ENCODE assay signal across 8 mouse cellular contexts in genomic region chr7:101288436-101288835, GRCm38 (mm10). TPM values are rescaled to one million over a fixed set of nuclear protein-coding genes. Genes with fewer than 3 reads are reported as not detected.
A peak's percentile ranks its signal among the peaks of the same experiment; 100 is the strongest.
DNase-seq lines count a peak whose midpoint lies in the region; ATAC-seq lines count a peak whose summit lies in the region.

No protein-coding gene starts in this region.

- peaks cover 70% of the 10 kb centered on the region for H3K36me3 ChIP-seq in forebrain, embryonic 10.5 days (replicated peaks)
- peaks cover 10% of the 10 kb centered on the region for H3K36me3 ChIP-seq in forebrain, embryonic 16.5 days (ENCODE audit: control insufficient read depth, insufficient read depth)
- no peaks in the 10 kb centered on the region for H3K36me3 ChIP-seq in midbrain, embryonic 11.5 days (ENCODE audit: control insufficient read depth, insufficient read depth, low read length)
- peaks cover 4% of the 10 kb centered on the region for H3K36me3 ChIP-seq in midbrain, embryonic 16.5 days (ENCODE audit: control insufficient read depth, insufficient read depth, low read length)
- no peaks in the 10 kb centered on the region; the same call in 1 of the 2 replicates for H3K36me3 ChIP-seq in limb, embryonic 11.5 days (ENCODE audit: control insufficient read depth, insufficient read depth, low read length)
- H3K36me3 ChIP-seq in splenic B cell, adult 2 months (ENCODE audit: control insufficient read depth, insufficient read depth, low read length, poor library complexity, severe bottlenecking) = peaks cover 24% of the 10 kb centered on the region

- H3K9me3 ChIP-seq in forebrain, embryonic 10.5 days = no peaks in the 10 kb centered on the region
- no peaks in the 10 kb centered on the region for H3K9me3 ChIP-seq in forebrain, embryonic 16.5 days (ENCODE audit: control insufficient read depth, low read length)
- H3K9me3 ChIP-seq in midbrain, embryonic 11.5 days (ENCODE audit: control insufficient read depth, low read length) = no peaks in the 10 kb centered on the region
- no peaks in the 10 kb centered on the region for H3K9me3 ChIP-seq in midbrain, embryonic 16.5 days (replicated peaks; ENCODE audit: control insufficient read depth, low read length, poor library complexity, severe bottlenecking)
- H3K9me3 ChIP-seq in limb, embryonic 11.5 days (ENCODE audit: control insufficient read depth, low read length) = no peaks in the 10 kb centered on the region

- H3K27ac ChIP-seq in forebrain, embryonic 10.5 days = no peak overlapping the region
- no peak overlapping the region for H3K27ac ChIP-seq in forebrain, embryonic 16.5 days (ENCODE audit: low read length)
- no peak overlapping the region for H3K27ac ChIP-seq in midbrain, embryonic 11.5 days (ENCODE audit: low read depth, low read length)
- H3K27ac ChIP-seq in midbrain, embryonic 16.5 days (ENCODE audit: low read length) = no peak overlapping the region
- H3K27ac ChIP-seq in limb, embryonic 11.5 days (replicated peaks; ENCODE audit: low read depth, low read length) = no peak overlapping the region

- peak; percentile 29 for DNase-seq in forebrain, embryonic 10.5 days (ENCODE audit: extremely low spot score, low spot score)
- DNase-seq in midbrain, embryonic 11.5 days (ENCODE audit: low spot score, missing footprints) = peak; percentile 88
- peak; percentile 42 to 56 for DNase-seq in adrenal gland, adult 18-20 months (ENCODE audit: low spot score in 2 of 2)
- DNase-seq in limb, embryonic 11.5 days (ENCODE audit: low spot score) = peak; percentile 74
- peak; percentile 65 for DNase-seq in splenic B cell, adult 2 months (ENCODE audit: low read depth, low spot score)

- no peak overlapping the region for H3K4me2 ChIP-seq in forebrain, embryonic 16.5 days (ENCODE audit: low read length)
- H3K4me2 ChIP-seq in midbrain, embryonic 11.5 days = no peak overlapping the region
- H3K4me2 ChIP-seq in midbrain, embryonic 16.5 days (ENCODE audit: low read length) = no peak overlapping the region
- H3K4me2 ChIP-seq in limb, embryonic 11.5 days (ENCODE audit: low read depth, severe bottlenecking) = no peak overlapping the region

- H3K4me1 ChIP-seq in forebrain, embryonic 10.5 days = peaks cover 8% of the 10 kb centered on the region
- no peaks in the 10 kb centered on the region for H3K4me1 ChIP-seq in forebrain, embryonic 16.5 days (replicated peaks; ENCODE audit: control insufficient read depth, insufficient read depth, low read length)
- H3K4me1 ChIP-seq in midbrain, embryonic 11.5 days (ENCODE audit: control insufficient read depth, insufficient read depth, low read length) = no peaks in the 10 kb centered on the region
- H3K4me1 ChIP-seq in midbrain, embryonic 16.5 days (ENCODE audit: control insufficient read depth, insufficient read depth, low read length) = no peaks in the 10 kb centered on the region
- no peaks in the 10 kb centered on the region for H3K4me1 ChIP-seq in limb, embryonic 11.5 days (ENCODE audit: control insufficient read depth, insufficient read depth, low read length)

- no peaks in the 10 kb centered on the region for H3K27me3 ChIP-seq in forebrain, embryonic 10.5 days (ENCODE audit: poor library complexity, severe bottlenecking)
- no peaks in the 10 kb centered on the region for H3K27me3 ChIP-seq in forebrain, embryonic 16.5 days (replicated peaks; ENCODE audit: control insufficient read depth, insufficient read depth, low read length)
- H3K27me3 ChIP-seq in midbrain, embryonic 11.5 days (ENCODE audit: control insufficient read depth, insufficient read depth, low read length) = no peaks in the 10 kb centered on the region
- H3K27me3 ChIP-seq in midbrain, embryonic 16.5 days (ENCODE audit: control insufficient read depth, insufficient read depth, low read depth, low read length) = no peaks in the 10 kb centered on the region
- H3K27me3 ChIP-seq in limb, embryonic 11.5 days (ENCODE audit: control insufficient read depth, insufficient read depth, low read length) = no peaks in the 10 kb centered on the region
- no peaks in the 10 kb centered on the region for H3K27me3 ChIP-seq in splenic B cell, adult 2 months (ENCODE audit: control insufficient read depth, insufficient read depth, low read length, poor library complexity, severe bottlenecking)

- 41% methylated on average over 4 of the region's 4 CpGs for WGBS in forebrain, embryonic 10.5 days
- WGBS in forebrain, embryonic 16.5 days = 34% methylated on average over 4 of the region's 4 CpGs
- 50% methylated on average over 4 of the region's 4 CpGs for WGBS in midbrain, embryonic 11.5 days
- WGBS in midbrain, embryonic 16.5 days = 32% methylated on average over 4 of the region's 4 CpGs
- 41% methylated on average over 4 of the region's 4 CpGs for WGBS in limb, embryonic 11.5 days

- ATAC-seq in forebrain, embryonic 16.5 days = no peak
- 0 out of 2 replicates have a peak, but pooled peaks have one; percentile 22 for ATAC-seq in midbrain, embryonic 11.5 days (ENCODE audit: low FRiP score)
- ATAC-seq in midbrain, embryonic 16.5 days = no peak
- ATAC-seq in erythroid progenitor cell, adult 5-6 weeks (replicated peaks; ENCODE audit: low FRiP score, poor library complexity, severe bottlenecking) = peak; percentile 73
- ATAC-seq in limb, embryonic 11.5 days (ENCODE audit: insufficient number of reproducible peaks, low FRiP score, low TSS enrichment, low read depth) = no peak

- no peak overlapping the region for H3K4me3 ChIP-seq in forebrain, embryonic 10.5 days
- no peak overlapping the region for H3K4me3 ChIP-seq in forebrain, embryonic 16.5 days (replicated peaks; ENCODE audit: low read length)
- no peak overlapping the region for H3K4me3 ChIP-seq in midbrain, embryonic 11.5 days (ENCODE audit: low read depth, low read length)
- H3K4me3 ChIP-seq in midbrain, embryonic 16.5 days (ENCODE audit: low read depth, low read length) = no peak overlapping the region
- no peak overlapping the region for H3K4me3 ChIP-seq in limb, embryonic 11.5 days (ENCODE audit: low read depth, low read length)

- H3K9ac ChIP-seq in forebrain, embryonic 16.5 days (replicated peaks; ENCODE audit: low read depth, low read length) = no peak overlapping the region
- H3K9ac ChIP-seq in midbrain, embryonic 11.5 days (ENCODE audit: low read length) = no peak overlapping the region
- no peak overlapping the region for H3K9ac ChIP-seq in midbrain, embryonic 16.5 days (ENCODE audit: low read depth, low read length)
- no peak overlapping the region for H3K9ac ChIP-seq in limb, embryonic 11.5 days (ENCODE audit: low read length)

RNA-seq across cellular contexts. Expression of gene Atg16l2, which starts 13.6 kb away (rescaled TPM):
- 18.4 and 25.9 TPM in 2 replicates for polyA plus RNA-seq in forebrain, embryonic 10.5 days (2016; fragmentation: Nextera tagmentation; extraction: Ambion mirVana)
- 28.7 and 33.0 TPM in 2 replicates for polyA plus RNA-seq in forebrain, embryonic 16.5 days (2015; fragmentation: Nextera tagmentation; extraction: Ambion mirVana)
- polyA plus RNA-seq in midbrain, embryonic 11.5 days (2014; fragmentation: Nextera tagmentation; extraction: Ambion mirVana) = 8.5 and 14.8 TPM in 2 replicates
- 29.3 and 36.3 TPM in 2 replicates for polyA plus RNA-seq in midbrain, embryonic 16.5 days (2015; fragmentation: Nextera tagmentation; extraction: Ambion mirVana)
- 10 to 100 TPM; 26.7 to 30.9 TPM for total RNA-seq in adrenal gland, adult 18-20 months (2021)
- total RNA-seq in erythroid progenitor cell, adult 5-6 weeks (2015; ENCODE audit: low replicate concordance) = 1.4 and 5.9 TPM in 2 replicates
- total RNA-seq in erythroid progenitor cell, adult 5-6 weeks (2017; ENCODE audit: low replicate concordance) = 0.64 and 8.4 TPM in 2 replicates
- 14.9 and 17.7 TPM in 2 replicates for polyA plus RNA-seq in limb, embryonic 11.5 days (2014; fragmentation: Nextera tagmentation; extraction: Ambion mirVana)

RNA-seq across cellular contexts. Expression of gene Stard10, which starts 28.4 kb away (rescaled TPM):
- 9.1 and 9.6 TPM in 2 replicates for polyA plus RNA-seq in forebrain, embryonic 10.5 days (2016; fragmentation: Nextera tagmentation; extraction: Ambion mirVana)
- 6.1 and 6.2 TPM in 2 replicates for polyA plus RNA-seq in forebrain, embryonic 16.5 days (2015; fragmentation: Nextera tagmentation; extraction: Ambion mirVana)
- 5.3 and 5.7 TPM in 2 replicates for polyA plus RNA-seq in midbrain, embryonic 11.5 days (2014; fragmentation: Nextera tagmentation; extraction: Ambion mirVana)
- polyA plus RNA-seq in midbrain, embryonic 16.5 days (2015; fragmentation: Nextera tagmentation; extraction: Ambion mirVana) = 6.7 and 8.3 TPM in 2 replicates
- total RNA-seq in adrenal gland, adult 18-20 months (2021) = 10 to 100 TPM; 38.1 to 90.0 TPM
- 73.9 and 101 TPM in 2 replicates for total RNA-seq in erythroid progenitor cell, adult 5-6 weeks (2015; ENCODE audit: low replicate concordance)
- total RNA-seq in erythroid progenitor cell, adult 5-6 weeks (2017; ENCODE audit: low replicate concordance) = 37.4 and 52.9 TPM in 2 replicates
- polyA plus RNA-seq in limb, embryonic 11.5 days (2014; fragmentation: Nextera tagmentation; extraction: Ambion mirVana) = 15.4 and 17.8 TPM in 2 replicates

RNA-seq across cellular contexts. Expression of gene Arap1, which starts 59.4 kb away (rescaled TPM):
- polyA plus RNA-seq in forebrain, embryonic 10.5 days (2016; fragmentation: Nextera tagmentation; extraction: Ambion mirVana) = 11.7 and 12.9 TPM in 2 replicates
- 7.7 and 8.8 TPM in 2 replicates for polyA plus RNA-seq in forebrain, embryonic 16.5 days (2015; fragmentation: Nextera tagmentation; extraction: Ambion mirVana)
- polyA plus RNA-seq in midbrain, embryonic 11.5 days (2014; fragmentation: Nextera tagmentation; extraction: Ambion mirVana) = 10.8 and 11.2 TPM in 2 replicates
- 8.8 and 11.4 TPM in 2 replicates for polyA plus RNA-seq in midbrain, embryonic 16.5 days (2015; fragmentation: Nextera tagmentation; extraction: Ambion mirVana)
- 10 to 100 TPM; 24.9 to 39.1 TPM for total RNA-seq in adrenal gland, adult 18-20 months (2021)
- total RNA-seq in erythroid progenitor cell, adult 5-6 weeks (2015; ENCODE audit: low replicate concordance) = 15.1 and 20.1 TPM in 2 replicates
- total RNA-seq in erythroid progenitor cell, adult 5-6 weeks (2017; ENCODE audit: low replicate concordance) = 10.6 and 12.7 TPM in 2 replicates
- polyA plus RNA-seq in limb, embryonic 11.5 days (2014; fragmentation: Nextera tagmentation; extraction: Ambion mirVana) = 14.3 and 16.6 TPM in 2 replicates

Comparison
In these comparisons a context has a peak if more than half of its experiments do, and no peak if none do; other contexts are left out.
1. ATAC-seq: peak in midbrain, embryonic 11.5 days (single experiment) and erythroid progenitor cell, adult 5-6 weeks (single experiment); none in forebrain, embryonic 16.5 days (single experiment), midbrain, embryonic 16.5 days (single experiment) and limb, embryonic 11.5 days (single experiment).
2. DNase-seq: peak in every context shown above with its lines; median percentile 88 in midbrain, embryonic 11.5 days; 74 in limb, embryonic 11.5 days; 65 in splenic B cell, adult 2 months; 49 in adrenal gland, adult 18-20 months; 29 in forebrain, embryonic 10.5 days.